Mouse (Mus musculus): ENCODE measurements at regions not wholly inside any gene's neighbourhood (a gene's known extent, or its start where the extent isn't known, plus 50 kb on each side); places are given as distances from the start of the nearest gene placed in this dataset.
"Not testable (repeated sequence)": the region's sequence is repeated elsewhere in the genome, so short reads cannot be mapped to it uniquely, and the experiment has no call there.

GRCm38 (mm10) chr16:76958597-76959392 is 54.7 kb upstream of the Usp25 start:
- DNase-seq (ENCODE audit: low read depth), result peak; percentile 7

GRCm38 (mm10) chr16:76957491-76957890 is 56.0 kb upstream of the Usp25 start:
- DNase-seq (ENCODE audit: low read depth), result no peak

- no peak for DNase-seq (ENCODE audit: low read depth)
Measured at GRCm38 (mm10) chr16:76957090-76957489, 56.4 kb upstream of the Usp25 start.

- no peak for DNase-seq (ENCODE audit: low read depth)
Measured at GRCm38 (mm10) chr16:76950836-76951486, 62.5 kb upstream of the Usp25 start.

- no peak for DNase-seq (ENCODE audit: low read depth)
Measured at GRCm38 (mm10) chr16:76947011-76947410, 66.5 kb upstream of the Usp25 start.

GRCm38 (mm10) chr16:76938128-76938527 is 75.4 kb upstream of the Usp25 start:
- DNase-seq (ENCODE audit: low read depth), result no peak

- no peak for DNase-seq (ENCODE audit: low read depth)
Measured at GRCm38 (mm10) chr16:76927901-76928300, 85.6 kb upstream of the Usp25 start.

GRCm38 (mm10) chr16:76920137-76920536 is 93.4 kb upstream of the Usp25 start:
- not testable (repeated sequence) for DNase-seq (ENCODE audit: low read depth)

GRCm38 (mm10) chr16:76918598-76918997 is 94.9 kb upstream of the Usp25 start:
- no peak for DNase-seq (ENCODE audit: low read depth)

GRCm38 (mm10) chr16:76914311-76914710 is 99.2 kb upstream of the Usp25 start:
- no peak for DNase-seq (ENCODE audit: low read depth)

- DNase-seq (ENCODE audit: low read depth), result no peak
Measured at GRCm38 (mm10) chr16:76905205-76905996, 108.1 kb upstream of the Usp25 start.

- DNase-seq (ENCODE audit: low read depth), result peak; percentile 46
Measured at GRCm38 (mm10) chr16:76899083-76899482, 114.4 kb upstream of the Usp25 start.

GRCm38 (mm10) chr16:76896305-76896704 is 117.2 kb upstream of the Usp25 start:
- DNase-seq (ENCODE audit: low read depth), result no peak

GRCm38 (mm10) chr16:76895781-76896180 is 117.7 kb upstream of the Usp25 start:
- no peak for DNase-seq (ENCODE audit: low read depth)

- DNase-seq (ENCODE audit: low read depth), result no peak
Measured at GRCm38 (mm10) chr16:76878576-76878975, 134.9 kb upstream of the Usp25 start.

GRCm38 (mm10) chr16:76875397-76876018 is 138.0 kb upstream of the Usp25 start:
- DNase-seq (ENCODE audit: low read depth), result no peak

- DNase-seq (ENCODE audit: low read depth), result no peak
Measured at GRCm38 (mm10) chr16:76866465-76866802, 147.1 kb upstream of the Usp25 start.

GRCm38 (mm10) chr16:76865731-76866464 is 147.6 kb upstream of the Usp25 start:
- peak; percentile 78 for DNase-seq (ENCODE audit: low read depth)

GRCm38 (mm10) chr16:76864392-76864791 is 149.1 kb upstream of the Usp25 start:
- DNase-seq (ENCODE audit: low read depth), result no peak

- no peak for DNase-seq (ENCODE audit: low read depth)
Measured at GRCm38 (mm10) chr16:76855797-76856196, 157.7 kb upstream of the Usp25 start.

GRCm38 (mm10) chr16:76851396-76851795 is 162.1 kb upstream of the Usp25 start:
- DNase-seq (ENCODE audit: low read depth), result no peak

- no peak for DNase-seq (ENCODE audit: low read depth)
Measured at GRCm38 (mm10) chr16:76837450-76837849, 176.1 kb upstream of the Usp25 start.
